Comparison of ENCODE assay signal across 8 mouse cellular contexts in genomic region chr4:153480551-153481262, GRCm38 (mm10). TPM values are rescaled to one million over a fixed set of nuclear protein-coding genes. Genes with fewer than 3 reads are reported as not detected.
DNase-seq lines count a peak whose midpoint lies in the region; ATAC-seq and TF ChIP-seq lines count a peak whose summit lies in the region.

No protein-coding gene starts in this region.

- peaks cover 21% of the 10 kb centered on the region for H3K4me1 ChIP-seq in heart, embryonic 15.5 days (replicated peaks)
- H3K4me1 ChIP-seq in midbrain, embryonic 14.5 days (ENCODE audit: control insufficient read depth, insufficient read depth, low read length): peaks cover 45% of the 10 kb centered on the region

- peak overlapping the region; percentile 67 for H3K4me2 ChIP-seq in heart, embryonic 15.5 days
- H3K4me2 ChIP-seq in midbrain, embryonic 14.5 days (ENCODE audit: low read length): peak overlapping the region; percentile 91

- no peak for DNase-seq in gastrocnemius, adult 2 months
- DNase-seq in gastrocnemius, postnatal 36 days: no peak
- peak; percentile 29 to 30 for DNase-seq in cerebellum, postnatal 36 days
- peak; percentile 58 to 67 for DNase-seq in layer of hippocampus, postnatal 25 days (ENCODE audit: extremely low spot score in 1 of 2, low spot score in 1 of 2)
- peak; percentile 91 for DNase-seq in midbrain, embryonic 14.5 days
- no peak for DNase-seq in MN1 (ENCODE audit: low spot score)
- no peak for DNase-seq in urinary bladder, postnatal 25 days (ENCODE audit: low spot score)

- ATAC-seq in heart, embryonic 15.5 days (replicated peaks; ENCODE audit: insufficient number of reproducible peaks, insufficient read depth, low FRiP score, low read depth): no peak
- no peak for ATAC-seq in midbrain, embryonic 14.5 days (ENCODE audit: low FRiP score, low TSS enrichment)

- H3K27ac ChIP-seq in gastrocnemius, adult 2 months: no peak overlapping the region
- no peak overlapping the region for H3K27ac ChIP-seq in heart, embryonic 15.5 days
- peak overlapping the region; percentile 82 for H3K27ac ChIP-seq in midbrain, embryonic 14.5 days (replicated peaks; ENCODE audit: low read depth, low read length)

- peak overlapping the region; percentile 54; the same call in 1 of the 2 replicates for H3K4me3 ChIP-seq in gastrocnemius, adult 2 months
- H3K4me3 ChIP-seq in heart, embryonic 15.5 days: peak overlapping the region; percentile 36
- H3K4me3 ChIP-seq in midbrain, embryonic 14.5 days (replicated peaks; ENCODE audit: low read depth, low read length): peak overlapping the region; percentile 67

- H3K27me3 ChIP-seq in heart, embryonic 15.5 days: peaks cover 100% of the 10 kb centered on the region
- 0 out of 2 replicates have a peak, but pooled peaks cover 3% of the 10 kb centered on the region for H3K27me3 ChIP-seq in midbrain, embryonic 14.5 days (ENCODE audit: control insufficient read depth, insufficient read depth, low read length)

- H3K9ac ChIP-seq in heart, embryonic 15.5 days: no peak overlapping the region
- peak overlapping the region; percentile 84 for H3K9ac ChIP-seq in midbrain, embryonic 14.5 days (replicated peaks; ENCODE audit: low read length)

- no peaks in the 10 kb centered on the region for H3K9me3 ChIP-seq in heart, embryonic 15.5 days (replicated peaks)
- no peaks in the 10 kb centered on the region for H3K9me3 ChIP-seq in midbrain, embryonic 14.5 days (ENCODE audit: control insufficient read depth, low read length)

- WGBS in heart, embryonic 15.5 days: 4% methylated on average over 19 of the region's 19 CpGs
- under 1% methylated on average over 19 of the region's 19 CpGs for WGBS in midbrain, embryonic 14.5 days

- no peaks in the 10 kb centered on the region for H3K36me3 ChIP-seq in heart, embryonic 15.5 days
- no peaks in the 10 kb centered on the region for H3K36me3 ChIP-seq in midbrain, embryonic 14.5 days (ENCODE audit: control insufficient read depth, insufficient read depth, low read length)

- TF ChIP-seq CTCF in gastrocnemius, adult 2 months (IDR thresholded peaks at IDR 0.05): peak; percentile 36; the same call in 1 of the 2 replicates

- intact Hi-C loops in gastrocnemius, adult 2 months (cut with DNase I): no loop called here
- intact Hi-C loops in gastrocnemius, postnatal 36 days (cut with DNase I): loop anchor here (10.0 kb wide), 2 partner anchors 306 to 956 kb away; no protein-coding TSS in a partner anchor

RNA-seq across cellular contexts. Expression of gene Ajap1, which starts 1.9 kb away (rescaled TPM):
- total RNA-seq in gastrocnemius, adult 2 months (2021): under 1 TPM in 1 of 2 experiments, not detected in 1; 0.42 TPM
- total RNA-seq in gastrocnemius, postnatal 36 days (2021): under 1 TPM; 0.18 to 0.44 TPM
- polyA plus RNA-seq in heart, embryonic 15.5 days (2015; fragmentation: Nextera tagmentation; extraction: Ambion mirVana): 0.13 and 0.66 TPM in 2 replicates
- 10 to 100 TPM; 41.9 to 46.1 TPM for total RNA-seq in layer of hippocampus, postnatal 25 days (2021)
- 8.9 and 9.8 TPM in 2 replicates for polyA plus RNA-seq in midbrain, embryonic 14.5 days (2014; fragmentation: Nextera tagmentation; extraction: Ambion mirVana)

Comparison
In these comparisons a context has a peak if more than half of its experiments do, and no peak if none do; other contexts are left out.
1. DNase-seq: peak in cerebellum, postnatal 36 days (2 of 2), layer of hippocampus, postnatal 25 days (2 of 2) and midbrain, embryonic 14.5 days (single experiment); none in gastrocnemius, adult 2 months (single experiment), gastrocnemius, postnatal 36 days (0 of 2), MN1 (single experiment) and urinary bladder, postnatal 25 days (single experiment).
2. RNA of gene Ajap1, which starts 1.9 kb away (total RNA-seq): 41.9 to 46.1 TPM in layer of hippocampus, postnatal 25 days; 0.18 to 0.44 TPM in gastrocnemius, postnatal 36 days and 0.42 TPM in gastrocnemius, adult 2 months; every median in the first group is over 10 times any median in the second.
3. Peak in every context shown above with its lines, with median percentiles within 50 percentile points of each other: H3K4me3 ChIP-seq.